Mouse (Mus musculus) heart, adult 2 months (tissue): Measurements from ENCODE around the gene Cd3eap.

ENCODE experiments used
- EP300 ChIP-seq: fragments of 200-500 bp; IDR thresholded peaks from 2 replicates; pipeline ENCODE4 v1.6.1; 2011; ENCODE audit warnings: low read depth, low read length, control low read depth; ENCODE audit not compliant: insufficient read depth
- POLR2A ChIP-seq: fragments of 200-500 bp; IDR thresholded peaks from 2 replicates; pipeline ENCODE4 v1.6.1; 2011; ENCODE audit warnings: mild to moderate bottlenecking, low read depth, low read length, control low read depth; ENCODE audit not compliant: insufficient read depth

DNA sequence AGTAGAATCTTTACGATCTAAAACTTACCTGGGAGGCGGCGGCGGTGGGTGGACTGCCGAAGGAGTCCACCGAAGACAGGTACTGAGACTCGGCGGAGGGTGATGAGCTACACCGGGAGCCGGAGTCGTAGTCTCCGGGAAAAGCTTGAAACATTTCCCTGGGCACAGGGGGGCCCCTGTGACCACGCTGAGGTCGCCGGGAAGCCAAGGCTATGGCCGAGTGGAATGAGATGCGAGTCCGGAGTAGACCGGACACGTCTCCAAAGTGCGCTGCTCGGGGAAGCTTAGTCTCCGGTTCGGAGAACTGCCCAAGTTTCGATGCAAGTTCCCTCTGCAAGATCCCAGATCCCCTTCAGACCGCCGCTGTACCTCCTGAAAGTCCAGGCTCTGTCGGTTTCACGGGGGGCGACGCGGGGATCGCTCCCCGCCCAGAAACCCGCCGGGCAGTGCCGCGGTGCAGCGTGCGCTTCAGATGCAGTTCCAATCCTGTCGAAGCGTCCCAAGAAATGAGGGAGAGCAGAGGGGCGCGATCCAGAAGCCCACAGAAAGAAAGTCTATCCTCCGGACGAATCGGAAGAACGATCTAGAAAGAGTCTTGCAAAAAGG lies 49.9 kb downstream of the Cd3eap start:
- TF ChIP-seq EP300, result no peak
- no peak for TF ChIP-seq POLR2A
